Mouse (Mus musculus): Measurements from ENCODE around the gene N4bp2l2. TPM values are rescaled to one million over a fixed set of nuclear protein-coding genes. Genes with fewer than 3 reads are reported as not detected.
"Not testable (repeated sequence)": the region's sequence is repeated elsewhere in the genome, so short reads cannot be mapped to it uniquely, and the experiment has no call there.

Gene N4bp2l2
- 30.2 and 34.9 TPM in 2 replicates for polyA plus RNA-seq (2014; fragmentation: Nextera tagmentation; extraction: Ambion mirVana)

DNA sequence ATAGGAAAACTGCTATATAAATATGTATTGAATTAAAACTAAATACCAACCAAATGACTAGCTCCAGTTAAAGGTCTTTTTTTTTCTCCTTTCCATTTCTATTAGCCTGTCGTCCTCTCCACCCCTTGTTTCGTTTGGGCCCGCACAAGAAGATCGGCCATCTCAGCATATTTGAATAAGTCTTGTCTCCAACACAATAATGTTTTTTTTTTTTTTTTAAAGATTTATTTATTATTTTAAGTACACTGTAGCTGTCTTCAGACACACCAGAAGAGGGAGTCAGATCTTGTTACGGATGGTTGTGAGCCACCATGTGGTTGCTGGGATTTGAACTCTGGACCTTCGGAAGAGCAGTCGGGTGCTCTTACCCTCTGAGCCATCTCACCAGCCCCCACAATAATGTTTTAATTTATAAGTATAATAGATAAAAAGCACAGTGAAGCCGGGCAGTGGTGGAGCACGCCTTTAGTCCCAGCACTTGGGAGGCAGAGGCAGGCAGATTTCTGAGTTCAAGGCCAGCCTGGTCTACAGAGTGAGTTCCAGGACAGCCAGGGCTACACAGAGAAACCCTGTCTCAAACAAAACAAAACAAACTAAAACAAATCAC, at the start of gene N4bp2l2:
N4bp2l2 (minus strand) TSS at position 51 of the 607 bp plus-strand sequence.
- 91% methylated on average over 8 of the region's 9 CpGs for WGBS
- 0 out of 2 replicates have a peak, but pooled peaks have one; percentile 0 for ATAC-seq
- peak within 1 kb of the TSS; percentile 91 for H3K9ac ChIP-seq (ENCODE audit: low read length)
- peak within 1 kb of the TSS; percentile 96 for H3K4me3 ChIP-seq (ENCODE audit: low read depth, low read length)
- H3K9me3 ChIP-seq (replicated peaks; ENCODE audit: control insufficient read depth, low read length); H3K4me1 ChIP-seq (ENCODE audit: control insufficient read depth, insufficient read depth, low read length); DNase-seq (ENCODE audit: low spot score); H3K27me3 ChIP-seq (replicated peaks; ENCODE audit: control insufficient read depth, insufficient read depth, low read length): not testable (repeated sequence)
- peak within 1 kb of the TSS; percentile 79 for H3K4me2 ChIP-seq (ENCODE audit: low read length)
- H3K27ac ChIP-seq (ENCODE audit: low read depth, low read length) = peak within 1 kb of the TSS; percentile 91
- H3K36me3 ChIP-seq (ENCODE audit: control insufficient read depth, insufficient read depth, low read length) = peaks cover 11% of the 10 kb centered on the region

- no peak overlapping the region for H3K4me3 ChIP-seq (ENCODE audit: low read depth, low read length)
- DNase-seq (ENCODE audit: low spot score) = peak; percentile 1
- no peaks in the 10 kb centered on the region for H3K27me3 ChIP-seq (replicated peaks; ENCODE audit: control insufficient read depth, insufficient read depth, low read length)
- H3K9me3 ChIP-seq (replicated peaks; ENCODE audit: control insufficient read depth, low read length) = no peaks in the 10 kb centered on the region
- no peak overlapping the region for H3K9ac ChIP-seq (ENCODE audit: low read length)
- H3K27ac ChIP-seq (ENCODE audit: low read depth, low read length) = no peak overlapping the region
- no peak overlapping the region for H3K4me2 ChIP-seq (ENCODE audit: low read length)
- H3K36me3 ChIP-seq (ENCODE audit: control insufficient read depth, insufficient read depth, low read length) = no peaks in the 10 kb centered on the region
- no peak for ATAC-seq
- H3K4me1 ChIP-seq (ENCODE audit: control insufficient read depth, insufficient read depth, low read length) = no peaks in the 10 kb centered on the region
These were observed 47.4 kb upstream of the N4bp2l2 start for GRCm38 (mm10) chr5:150713431-150713830.

GRCm38 (mm10) chr5:150711503-150711902, 45.5 kb upstream of the N4bp2l2 start:
- Histone ChIP-seq H3K9ac (ENCODE audit: low read length) (no peak overlapping the region), H3K27me3 (replicated peaks; ENCODE audit: control insufficient read depth, insufficient read depth, low read length) (no peaks in the 10 kb centered on the region), H3K27ac (ENCODE audit: low read depth, low read length) (no peak overlapping the region), H3K9me3 (replicated peaks; ENCODE audit: control insufficient read depth, low read length) (no peaks in the 10 kb centered on the region), H3K36me3 (ENCODE audit: control insufficient read depth, insufficient read depth, low read length) (no peaks in the 10 kb centered on the region), H3K4me2 (ENCODE audit: low read length) (no peak overlapping the region), H3K4me1 (ENCODE audit: control insufficient read depth, insufficient read depth, low read length) (no peaks in the 10 kb centered on the region), H3K4me3 (ENCODE audit: low read depth, low read length) (no peak overlapping the region)
- no peak for ATAC-seq
- DNase-seq (ENCODE audit: low spot score) = no peak
- 92% methylated on average over 4 of the region's 4 CpGs for WGBS

DNA sequence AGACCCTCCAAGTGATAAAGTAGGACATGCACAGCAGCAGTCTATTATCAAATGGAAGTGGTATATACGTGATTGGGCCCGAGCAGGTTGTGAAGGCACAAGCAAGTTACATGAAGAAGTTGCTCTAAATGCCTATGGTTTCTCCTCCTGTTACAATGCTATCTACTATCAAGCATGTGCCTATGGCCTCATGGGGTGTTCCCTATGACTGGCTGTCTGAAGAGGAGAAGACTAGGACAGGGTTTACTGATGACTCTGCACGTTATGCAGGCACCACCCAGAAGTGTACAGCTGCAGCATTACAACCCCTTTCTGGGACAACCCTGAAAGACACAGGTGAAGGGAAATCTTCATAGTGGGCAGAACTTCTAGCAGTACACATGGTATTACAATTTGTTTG, 41.2 kb upstream of the N4bp2l2 start:
- not testable (repeated sequence) for H3K4me2 ChIP-seq (ENCODE audit: low read length); H3K27ac ChIP-seq (ENCODE audit: low read depth, low read length); H3K9me3 ChIP-seq (replicated peaks; ENCODE audit: control insufficient read depth, low read length); ATAC-seq; H3K4me1 ChIP-seq (ENCODE audit: control insufficient read depth, insufficient read depth, low read length); DNase-seq (ENCODE audit: low spot score); H3K27me3 ChIP-seq (replicated peaks; ENCODE audit: control insufficient read depth, insufficient read depth, low read length); H3K36me3 ChIP-seq (ENCODE audit: control insufficient read depth, insufficient read depth, low read length); H3K4me3 ChIP-seq (ENCODE audit: low read depth, low read length); H3K9ac ChIP-seq (ENCODE audit: low read length)
- WGBS = 94% methylated on average over 3 of the region's 3 CpGs

DNA sequence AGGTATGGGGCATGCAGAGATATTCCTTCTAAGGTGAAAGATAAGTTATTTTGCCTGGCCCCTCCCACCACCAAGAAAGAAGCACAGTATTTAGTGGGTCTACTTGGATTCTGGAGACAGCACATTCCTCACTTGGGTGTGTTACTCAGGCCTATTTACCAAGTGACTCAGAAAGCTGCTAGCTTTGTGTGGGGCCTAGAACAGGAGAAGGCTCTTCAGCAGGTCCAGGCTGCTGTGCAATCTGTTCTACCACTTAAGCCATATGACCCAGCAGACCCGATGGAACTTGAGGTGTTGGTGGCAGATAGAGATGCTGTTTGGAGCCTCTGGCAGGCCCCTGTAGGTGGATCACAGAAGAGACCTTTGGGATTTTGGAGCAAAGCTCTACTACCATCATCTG, 40.7 kb upstream of the N4bp2l2 start:
- H3K36me3 ChIP-seq (ENCODE audit: control insufficient read depth, insufficient read depth, low read length); H3K4me1 ChIP-seq (ENCODE audit: control insufficient read depth, insufficient read depth, low read length); H3K4me2 ChIP-seq (ENCODE audit: low read length); DNase-seq (ENCODE audit: low spot score); H3K9me3 ChIP-seq (replicated peaks; ENCODE audit: control insufficient read depth, low read length); H3K27me3 ChIP-seq (replicated peaks; ENCODE audit: control insufficient read depth, insufficient read depth, low read length); H3K27ac ChIP-seq (ENCODE audit: low read depth, low read length); ATAC-seq; H3K4me3 ChIP-seq (ENCODE audit: low read depth, low read length); H3K9ac ChIP-seq (ENCODE audit: low read length): not testable (repeated sequence)
- WGBS = 96% methylated on average over 1 of the region's 1 CpGs

DNA sequence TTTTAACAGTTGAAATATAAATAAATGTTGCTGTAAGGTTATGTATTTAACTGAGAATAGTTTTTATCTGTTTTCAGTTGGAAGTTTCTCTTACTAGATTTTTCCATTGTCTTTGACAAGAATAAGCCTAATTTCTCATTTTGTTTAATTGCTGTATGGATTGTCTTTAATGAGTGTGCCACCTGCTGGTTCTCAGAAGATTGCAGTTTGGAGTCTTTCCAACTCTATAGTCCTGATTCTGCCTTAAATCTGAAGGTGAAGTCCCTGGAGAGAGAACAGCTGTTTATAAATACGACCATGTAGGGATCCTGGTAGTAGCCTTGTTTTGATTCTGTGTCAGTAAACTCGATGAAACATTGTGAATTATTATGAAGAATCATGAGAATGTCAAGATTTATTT, 36.7 kb upstream of the N4bp2l2 start:
- ATAC-seq (no peak), DNase-seq (ENCODE audit: low spot score) (peak; percentile 72)
- Histone ChIP-seq H3K9ac (ENCODE audit: low read length) (no peak overlapping the region), H3K27ac (ENCODE audit: low read depth, low read length) (no peak overlapping the region), H3K27me3 (replicated peaks; ENCODE audit: control insufficient read depth, insufficient read depth, low read length) (no peaks in the 10 kb centered on the region), H3K4me3 (ENCODE audit: low read depth, low read length) (no peak overlapping the region), H3K4me1 (ENCODE audit: control insufficient read depth, insufficient read depth, low read length) (no peaks in the 10 kb centered on the region), H3K4me2 (ENCODE audit: low read length) (no peak overlapping the region), H3K36me3 (ENCODE audit: control insufficient read depth, insufficient read depth, low read length) (no peaks in the 10 kb centered on the region), H3K9me3 (replicated peaks; ENCODE audit: control insufficient read depth, low read length) (no peaks in the 10 kb centered on the region; the same call in 1 of the 2 replicates)
- WGBS = 43% methylated on average over 2 of the region's 2 CpGs

DNA sequence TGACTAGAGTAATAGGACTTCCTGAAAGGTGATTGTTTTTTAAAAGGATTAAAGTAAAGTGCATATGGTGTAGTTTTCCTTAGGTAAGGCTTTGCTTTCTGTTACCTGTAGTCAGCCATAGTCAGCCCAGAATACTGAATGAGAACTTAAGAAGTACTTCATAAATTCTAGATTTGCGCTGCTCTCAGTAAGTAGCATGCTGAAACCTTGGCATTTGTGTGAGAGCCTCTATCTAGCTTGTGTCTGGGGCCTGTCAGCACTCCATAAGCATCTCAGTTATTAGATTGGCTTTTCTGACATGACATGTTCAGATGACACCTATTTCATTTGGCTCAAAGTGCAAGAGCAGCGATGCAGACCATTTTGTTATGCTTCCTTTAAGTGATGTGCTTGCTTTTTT, 27.3 kb upstream of the N4bp2l2 start:
- H3K9me3 ChIP-seq (replicated peaks; ENCODE audit: control insufficient read depth, low read length) = peaks cover 5% of the 10 kb centered on the region
- peaks cover 6% of the 10 kb centered on the region; the same call in 1 of the 2 replicates for H3K36me3 ChIP-seq (ENCODE audit: control insufficient read depth, insufficient read depth, low read length)
- no peak overlapping the region for H3K9ac ChIP-seq (ENCODE audit: low read length)
- H3K4me2 ChIP-seq (ENCODE audit: low read length) = no peak overlapping the region
- DNase-seq (ENCODE audit: low spot score) = no peak
- no peak for ATAC-seq
- no peaks in the 10 kb centered on the region for H3K27me3 ChIP-seq (replicated peaks; ENCODE audit: control insufficient read depth, insufficient read depth, low read length)
- H3K4me3 ChIP-seq (ENCODE audit: low read depth, low read length) = no peak overlapping the region
- no peak overlapping the region for H3K27ac ChIP-seq (ENCODE audit: low read depth, low read length)
- WGBS = 98% methylated on average over 2 of the region's 2 CpGs
- no peaks in the 10 kb centered on the region for H3K4me1 ChIP-seq (ENCODE audit: control insufficient read depth, insufficient read depth, low read length)

GRCm38 (mm10) chr5:150690685-150691084, 24.7 kb upstream of the N4bp2l2 start:
- Histone ChIP-seq H3K36me3 (ENCODE audit: control insufficient read depth, insufficient read depth, low read length) (peaks cover 6% of the 10 kb centered on the region; the same call in 1 of the 2 replicates), H3K27me3 (replicated peaks; ENCODE audit: control insufficient read depth, insufficient read depth, low read length) (no peaks in the 10 kb centered on the region), H3K4me3 (ENCODE audit: low read depth, low read length) (no peak overlapping the region), H3K4me2 (ENCODE audit: low read length) (no peak overlapping the region), H3K27ac (ENCODE audit: low read depth, low read length) (no peak overlapping the region), H3K9ac (ENCODE audit: low read length) (no peak overlapping the region), H3K4me1 (ENCODE audit: control insufficient read depth, insufficient read depth, low read length) (no peaks in the 10 kb centered on the region), H3K9me3 (replicated peaks; ENCODE audit: control insufficient read depth, low read length) (peaks cover 5% of the 10 kb centered on the region)
- ATAC-seq = no peak
- DNase-seq (ENCODE audit: low spot score) = no peak

DNA sequence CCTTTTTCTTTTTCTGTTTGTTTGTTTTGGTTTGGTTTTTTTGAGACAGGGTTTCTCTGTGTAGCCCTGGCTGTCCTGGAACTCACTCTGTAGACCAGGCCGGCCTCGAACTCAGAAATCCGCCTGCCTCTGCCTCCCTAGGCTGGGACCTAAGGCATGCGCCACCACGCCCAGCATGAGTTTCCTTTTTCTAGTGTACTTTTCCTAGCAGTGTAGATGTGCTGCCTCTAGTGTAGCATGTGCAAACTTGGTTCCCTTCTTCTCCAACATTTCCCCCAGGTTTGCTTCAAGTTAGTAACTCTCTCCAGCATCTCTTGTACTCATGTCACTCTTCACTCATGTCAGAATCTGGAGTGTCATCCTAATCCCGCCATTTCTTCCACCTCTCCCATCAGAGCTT, 16.9 kb upstream of the N4bp2l2 start:
- not testable (repeated sequence) for H3K4me2 ChIP-seq (ENCODE audit: low read length); DNase-seq (ENCODE audit: low spot score); H3K27ac ChIP-seq (ENCODE audit: low read depth, low read length); H3K27me3 ChIP-seq (replicated peaks; ENCODE audit: control insufficient read depth, insufficient read depth, low read length); H3K36me3 ChIP-seq (ENCODE audit: control insufficient read depth, insufficient read depth, low read length); H3K4me1 ChIP-seq (ENCODE audit: control insufficient read depth, insufficient read depth, low read length); ATAC-seq; H3K9ac ChIP-seq (ENCODE audit: low read length); H3K9me3 ChIP-seq (replicated peaks; ENCODE audit: control insufficient read depth, low read length); H3K4me3 ChIP-seq (ENCODE audit: low read depth, low read length)
- WGBS = 98% methylated on average over 6 of the region's 6 CpGs

All from forebrain, embryonic 14.5 days (tissue).